Comparison of ENCODE assay signal across 8 mouse cellular contexts in genomic region chr1:70270139-70270538, GRCm38 (mm10).
DNase-seq lines count a peak whose midpoint lies in the region.

No protein-coding gene starts in this region.

- DNase-seq in adrenal gland, postnatal 14 days = peak; percentile 14
- DNase-seq in adrenal gland, postnatal 25 days = no peak
- peak; percentile 8 for DNase-seq in layer of hippocampus, adult 9-10 months (ENCODE audit: low spot score)
- no peak for DNase-seq in layer of hippocampus, adult 8-10 months (ENCODE audit: low spot score in 2 of 2)
- DNase-seq in NIH3T3 (ENCODE audit: low read depth) = peak; percentile 58
- DNase-seq in layer of hippocampus, postnatal 14 days (ENCODE audit: low spot score in 2 of 2) = peak; percentile 5 to 8
- no peak for DNase-seq in ovary, postnatal 14 days (ENCODE audit: low spot score)
- no peak for DNase-seq in cerebellum, adult 11-12 months

Comparison
In these comparisons a context has a peak if more than half of its experiments do, and no peak if none do; other contexts are left out.
1. DNase-seq: peak in adrenal gland, postnatal 14 days (single experiment), layer of hippocampus, adult 9-10 months (single experiment), NIH3T3 (single experiment) and layer of hippocampus, postnatal 14 days (2 of 2); none in adrenal gland, postnatal 25 days (single experiment), layer of hippocampus, adult 8-10 months (0 of 2), ovary, postnatal 14 days (single experiment) and cerebellum, adult 11-12 months (single experiment).